Mouse (Mus musculus) intestine, embryonic 16.5 days (tissue): ENCODE measurements at regions not wholly inside any gene's neighbourhood (a gene's known extent, or its start where the extent isn't known, plus 50 kb on each side); places are given as distances from the start of the nearest gene placed in this dataset.

Experiments
- ATAC-seq: fragments of 200-750 bp; cut with Nextera tagmentation; 2 replicates; pipeline ENCODE4 v1.8.0; 2017; ENCODE audit warnings: moderate TSS enrichment, moderate library complexity
- H3K27ac ChIP-seq: fragments of 300-500 bp; sonication (generic); 2 replicates; pipeline ENCODE4 v1.5.1; 2014; ENCODE audit warnings: mild to moderate bottlenecking, low read length
- H3K27me3 ChIP-seq: fragments of 300-500 bp; sonication (generic); replicated peaks from 2 replicates; pipeline ENCODE4 v1.6.1; 2014; ENCODE audit warnings: low read length, control low read depth, mixed read lengths; ENCODE audit not compliant: control insufficient read depth, insufficient read depth
- H3K36me3 ChIP-seq: fragments of 300-500 bp; sonication (generic); 2 replicates; pipeline ENCODE4 v1.6.1; 2014; ENCODE audit warnings: low read length, control low read depth; ENCODE audit not compliant: control insufficient read depth, insufficient read depth
- H3K4me1 ChIP-seq: fragments of 300-500 bp; sonication (generic); 2 replicates; pipeline ENCODE4 v1.6.1; 2014; ENCODE audit warnings: low read length, control low read depth, mixed read lengths; ENCODE audit not compliant: control insufficient read depth, insufficient read depth
- H3K4me2 ChIP-seq: fragments of 300-500 bp; sonication (generic); 2 replicates; pipeline ENCODE4 v1.6.1; 2014; ENCODE audit warnings: low read depth, low read length, control low read depth
- H3K4me3 ChIP-seq: fragments of 300-500 bp; sonication (generic); 2 replicates; pipeline ENCODE4 v1.5.1; 2014; ENCODE audit warnings: mild to moderate bottlenecking, low read length
- H3K9ac ChIP-seq: fragments of 300-500 bp; sonication (generic); 2 replicates; pipeline ENCODE4 v1.6.1; 2014; ENCODE audit warnings: low read depth, low read length
- H3K9me3 ChIP-seq: fragments of 300-500 bp; sonication (generic); 2 replicates; pipeline ENCODE4 v1.6.1; 2016; ENCODE audit warnings: low read length, control low read depth; ENCODE audit not compliant: control insufficient read depth
- WGBS: fragments of 180-500 bp; shearing (Covaris S2); extraction: QIAGEN DNeasy Blood & Tissue Kit; methylation state at CpG from one replicate; pipeline ENCODE4 v1.1.7; 2014; 5-methylcytosine and 5-hydroxymethylcytosine counted together

GRCm38 (mm10) chr2:92813028-92813427 is 101.9 kb upstream of the Syt13 start:
- H3K36me3 ChIP-seq, result no peaks in the 10 kb centered on the region
- no peak overlapping the region for H3K4me3 ChIP-seq
- H3K9ac ChIP-seq, result no peak overlapping the region
- H3K9me3 ChIP-seq, result no peaks in the 10 kb centered on the region
- no peak overlapping the region for H3K27ac ChIP-seq
- no peaks in the 10 kb centered on the region for H3K27me3 ChIP-seq
- ATAC-seq, result no peak
- no peak overlapping the region for H3K4me2 ChIP-seq
- H3K4me1 ChIP-seq, result no peaks in the 10 kb centered on the region
- 41% methylated on average over 11 of the region's 11 CpGs for WGBS

GRCm38 (mm10) chr2:92819586-92819985 is 95.3 kb upstream of the Syt13 start:
- no peaks in the 10 kb centered on the region for H3K36me3 ChIP-seq
- H3K4me3 ChIP-seq, result no peak overlapping the region
- no peaks in the 10 kb centered on the region for H3K9me3 ChIP-seq
- H3K27me3 ChIP-seq, result no peaks in the 10 kb centered on the region
- H3K27ac ChIP-seq, result no peak overlapping the region
- no peak overlapping the region for H3K4me2 ChIP-seq
- no peaks in the 10 kb centered on the region for H3K4me1 ChIP-seq
- H3K9ac ChIP-seq, result no peak overlapping the region
- 69% methylated on average over 6 of the region's 6 CpGs for WGBS
- ATAC-seq, result no peak

DNA sequence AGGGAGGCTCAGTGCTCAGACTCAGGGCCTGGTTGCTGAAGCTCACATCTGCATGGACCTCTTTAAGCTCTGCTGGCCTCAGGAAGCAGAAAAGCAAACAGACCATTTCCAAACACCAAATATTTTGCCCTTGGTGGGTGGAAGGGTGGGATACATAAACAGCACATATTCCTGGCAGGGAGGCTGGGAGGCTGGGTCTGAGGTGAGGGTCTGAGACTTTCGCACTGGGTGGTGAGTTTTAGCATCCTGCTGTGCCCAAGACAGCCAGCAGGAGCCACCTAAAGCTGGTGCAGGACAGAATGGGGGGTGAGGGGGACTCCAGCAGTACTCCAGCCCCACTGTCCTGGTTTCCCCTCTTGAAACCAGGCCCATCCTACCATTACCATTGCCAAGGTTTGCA is 90.6 kb upstream of the Syt13 start:
- peak overlapping the region; percentile 54 for H3K27ac ChIP-seq
- WGBS, result 64% methylated on average over 1 of the region's 1 CpGs

GRCm38 (mm10) chr2:92825395-92825794 is 89.5 kb upstream of the Syt13 start:
- Histone ChIP-seq H3K27me3 (no peaks in the 10 kb centered on the region), H3K9ac (no peak overlapping the region), H3K4me2 (no peak overlapping the region), H3K4me3 (no peak overlapping the region), H3K36me3 (no peaks in the 10 kb centered on the region), H3K9me3 (no peaks in the 10 kb centered on the region), H3K4me1 (no peaks in the 10 kb centered on the region), H3K27ac (peak overlapping the region; percentile 54; the same call in 1 of the 2 replicates)
- WGBS, result 15% methylated on average over 6 of the region's 6 CpGs
- peak; percentile 55; the same call in 1 of the 2 replicates for ATAC-seq

More for the DNA sequence above, 90.6 kb upstream of the Syt13 start:
- Histone ChIP-seq H3K9me3 (no peaks in the 10 kb centered on the region), H3K27me3 (no peaks in the 10 kb centered on the region), H3K9ac (no peak overlapping the region), H3K4me1 (no peaks in the 10 kb centered on the region), H3K4me2 (no peak overlapping the region), H3K4me3 (no peak overlapping the region), H3K36me3 (no peaks in the 10 kb centered on the region)
- ATAC-seq, result no peak

GRCm38 (mm10) chr2:92830134-92830533 is 84.8 kb upstream of the Syt13 start:
- H3K27ac ChIP-seq, result no peak overlapping the region
- no peak overlapping the region for H3K4me3 ChIP-seq
- no peaks in the 10 kb centered on the region for H3K9me3 ChIP-seq
- no peaks in the 10 kb centered on the region for H3K36me3 ChIP-seq
- H3K4me2 ChIP-seq, result no peak overlapping the region
- H3K27me3 ChIP-seq, result no peaks in the 10 kb centered on the region
- WGBS, result 83% methylated on average over 2 of the region's 2 CpGs
- no peaks in the 10 kb centered on the region for H3K4me1 ChIP-seq
- H3K9ac ChIP-seq, result no peak overlapping the region
- no peak for ATAC-seq

DNA sequence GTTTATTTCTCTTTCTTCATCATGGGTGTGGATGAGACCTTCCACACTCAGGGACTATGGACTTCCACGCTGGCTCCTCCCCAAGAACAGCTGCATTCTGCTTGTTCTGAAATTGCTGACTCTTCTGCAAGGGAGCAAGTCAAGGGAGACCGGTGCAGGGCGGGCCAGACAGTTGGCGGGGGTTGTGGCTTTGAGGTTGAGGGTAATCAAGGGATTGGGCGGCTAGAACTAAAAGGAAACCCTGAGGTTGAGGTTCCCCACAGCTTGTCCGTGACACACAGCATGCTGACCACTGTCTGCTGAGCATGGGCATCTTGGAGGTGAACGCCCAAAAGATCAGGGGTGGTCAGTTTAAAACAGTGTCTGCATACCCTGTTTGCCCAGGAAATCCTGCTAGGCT is 83.1 kb upstream of the Syt13 start:
- 59% methylated on average over 7 of the region's 7 CpGs for WGBS
- no peaks in the 10 kb centered on the region for H3K36me3 ChIP-seq
- H3K4me2 ChIP-seq, result no peak overlapping the region
- no peaks in the 10 kb centered on the region for H3K4me1 ChIP-seq
- no peaks in the 10 kb centered on the region for H3K27me3 ChIP-seq
- H3K27ac ChIP-seq, result no peak overlapping the region
- H3K9ac ChIP-seq, result no peak overlapping the region
- H3K9me3 ChIP-seq, result no peaks in the 10 kb centered on the region
- ATAC-seq, result no peak
- no peak overlapping the region for H3K4me3 ChIP-seq

DNA sequence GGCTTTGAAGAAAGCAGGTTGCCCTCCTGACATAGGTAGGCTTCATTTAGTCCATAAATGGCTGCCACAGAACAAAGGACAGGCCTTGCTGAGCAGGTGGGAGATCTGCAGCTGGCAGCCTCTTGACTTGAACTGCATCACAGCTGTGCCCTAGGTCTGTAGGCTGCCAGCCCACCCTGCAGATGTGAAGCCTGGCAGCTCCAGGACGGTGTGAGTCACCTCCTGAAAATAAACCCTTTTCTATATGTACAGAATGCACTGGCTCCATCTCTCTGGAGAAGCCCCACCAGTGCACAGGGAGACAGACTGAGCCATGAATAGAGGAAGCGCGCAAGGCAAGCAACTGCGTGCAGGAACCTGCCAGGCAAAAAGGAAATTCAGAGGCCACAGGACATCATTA is 78.7 kb upstream of the Syt13 start:
- WGBS, result 76% methylated on average over 4 of the region's 4 CpGs
- no peaks in the 10 kb centered on the region for H3K27me3 ChIP-seq
- H3K9ac ChIP-seq, result no peak overlapping the region
- no peak overlapping the region for H3K4me2 ChIP-seq
- no peak for ATAC-seq
- no peak overlapping the region for H3K27ac ChIP-seq
- no peaks in the 10 kb centered on the region for H3K4me1 ChIP-seq
- no peaks in the 10 kb centered on the region for H3K9me3 ChIP-seq
- no peak overlapping the region for H3K4me3 ChIP-seq
- H3K36me3 ChIP-seq, result no peaks in the 10 kb centered on the region

- 90% methylated on average over 5 of the region's 5 CpGs for WGBS
- Histone ChIP-seq H3K4me1 (no peaks in the 10 kb centered on the region), H3K9ac (no peak overlapping the region), H3K9me3 (no peaks in the 10 kb centered on the region), H3K36me3 (no peaks in the 10 kb centered on the region), H3K4me2 (no peak overlapping the region), H3K27me3 (no peaks in the 10 kb centered on the region), H3K4me3 (no peak overlapping the region), H3K27ac (no peak overlapping the region)
- ATAC-seq, result no peak
Observed at GRCm38 (mm10) chr2:92838012-92838411, 76.9 kb upstream of the Syt13 start.

- no peaks in the 10 kb centered on the region for H3K36me3 ChIP-seq
- no peak overlapping the region for H3K27ac ChIP-seq
- no peak overlapping the region for H3K4me2 ChIP-seq
- ATAC-seq, result no peak
- peaks cover 4% of the 10 kb centered on the region; the same call in 1 of the 2 replicates for H3K4me1 ChIP-seq
- H3K27me3 ChIP-seq, result no peaks in the 10 kb centered on the region
- H3K4me3 ChIP-seq, result no peak overlapping the region
- WGBS, result 20% methylated on average over 4 of the region's 4 CpGs
- H3K9ac ChIP-seq, result no peak overlapping the region
- no peaks in the 10 kb centered on the region for H3K9me3 ChIP-seq
Observed at GRCm38 (mm10) chr2:92840009-92840408, 74.9 kb upstream of the Syt13 start.

GRCm38 (mm10) chr2:92841626-92842025 is 73.3 kb upstream of the Syt13 start:
- WGBS, result 38% methylated on average over 3 of the region's 3 CpGs
- H3K9me3 ChIP-seq, result no peaks in the 10 kb centered on the region
- ATAC-seq, result no peak

More at GRCm38 (mm10) chr2:92841626-92842025, 73.3 kb upstream of the Syt13 start:
- Histone ChIP-seq H3K27me3 (no peaks in the 10 kb centered on the region), H3K9ac (no peak overlapping the region), H3K4me1 (peaks cover 8% of the 10 kb centered on the region), H3K4me3 (no peak overlapping the region), H3K36me3 (no peaks in the 10 kb centered on the region), H3K4me2 (no peak overlapping the region), H3K27ac (no peak overlapping the region)
